Mouse (Mus musculus) CD4-positive, CD25-positive, alpha-beta regulatory T cell, adult 2 months (primary cell): ENCODE results near the gene Myb.
A peak's percentile ranks its signal among the peaks of the same experiment; 100 is the strongest.
"Not testable (repeated sequence)": the region's sequence is repeated elsewhere in the genome, so short reads cannot be mapped to it uniquely, and the experiment has no call there.

ENCODE experiments used
- DNase-seq: peaks from one replicate; pipeline ENCODE4 v3.0.0-alpha.2; 2012; ENCODE audit warnings: low read depth, low spot score

The Myb gene

DNA sequence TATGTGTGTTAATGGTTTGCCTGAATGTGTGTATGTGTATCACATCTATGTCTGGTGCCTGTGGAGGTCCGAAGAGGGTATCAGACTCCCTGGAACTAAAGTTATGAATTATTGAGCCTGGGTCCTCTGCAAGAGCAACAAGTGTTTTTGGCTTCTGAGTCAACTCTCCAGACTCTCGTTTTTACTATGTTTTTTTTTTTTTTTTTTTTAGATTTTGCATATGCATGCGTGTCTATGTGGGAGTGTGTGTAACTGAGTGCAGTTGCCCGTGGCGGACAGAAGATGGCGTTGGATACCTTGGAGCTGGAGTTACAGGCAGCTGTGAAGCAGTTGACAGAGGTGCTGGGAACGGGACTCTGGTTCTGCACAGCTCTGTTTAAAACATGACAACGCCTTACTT is 7.7 kb upstream of the Myb start:
- DNase-seq: no peak

DNA sequence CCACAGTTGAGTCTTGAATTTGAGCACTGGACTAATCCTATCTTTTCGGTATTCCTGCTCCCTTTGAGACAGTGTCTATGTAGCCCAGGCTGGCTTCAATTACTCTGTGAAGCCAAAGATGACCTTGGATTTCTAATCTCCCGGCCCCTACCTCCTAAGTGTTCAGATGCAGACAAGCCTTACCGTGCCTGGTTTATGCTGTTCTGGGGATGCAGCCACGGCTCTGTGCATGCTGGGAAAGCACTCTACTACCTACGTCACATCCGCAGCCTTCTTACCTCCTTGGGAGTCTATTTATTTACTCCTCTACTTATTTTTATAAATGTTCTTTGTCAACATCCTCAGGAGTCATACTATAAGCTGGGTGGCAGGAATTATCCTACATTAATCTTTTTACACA is 7.1 kb upstream of the Myb start:
- no peak for DNase-seq

DNA sequence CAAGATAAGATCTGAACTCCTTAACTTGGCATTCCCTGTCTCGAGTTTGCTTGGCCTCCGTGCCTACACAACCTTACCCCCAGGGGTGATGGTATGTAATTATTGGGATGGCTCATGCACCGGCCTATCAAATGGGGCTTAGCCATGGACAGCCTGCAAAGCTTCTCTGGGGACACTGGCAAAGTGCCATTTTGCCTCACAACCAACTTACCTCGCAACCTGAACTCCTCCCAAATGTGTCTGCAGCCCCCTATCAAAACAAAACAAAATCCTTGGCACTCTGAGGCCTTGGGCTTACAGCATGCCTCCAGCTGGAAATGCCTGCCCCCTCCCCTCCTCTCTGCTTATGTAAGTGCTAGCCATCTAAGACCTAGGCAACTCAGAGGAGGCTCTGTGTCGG is 6.4 kb upstream of the Myb start:
- DNase-seq: no peak

DNA sequence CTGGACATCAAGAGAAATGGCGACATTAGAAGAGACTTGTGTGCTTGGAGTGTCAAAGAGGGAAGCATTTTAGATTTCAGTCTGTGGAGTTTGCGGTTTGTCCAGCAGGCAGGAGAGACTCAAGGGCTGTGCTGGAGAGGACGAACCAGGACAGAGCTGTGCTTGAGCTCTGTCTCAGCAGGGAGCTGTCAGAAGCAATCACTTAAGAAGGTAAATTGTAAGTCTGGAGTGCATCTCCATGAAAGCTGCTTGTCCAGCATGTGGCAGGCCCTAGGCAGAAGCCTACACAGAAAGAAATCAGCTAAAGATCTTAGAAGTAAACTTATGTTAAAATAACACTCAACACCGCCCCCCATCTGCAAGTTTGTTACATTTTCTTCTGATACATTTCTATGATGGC is 4.6 kb upstream of the Myb start:
- DNase-seq: no peak

DNA sequence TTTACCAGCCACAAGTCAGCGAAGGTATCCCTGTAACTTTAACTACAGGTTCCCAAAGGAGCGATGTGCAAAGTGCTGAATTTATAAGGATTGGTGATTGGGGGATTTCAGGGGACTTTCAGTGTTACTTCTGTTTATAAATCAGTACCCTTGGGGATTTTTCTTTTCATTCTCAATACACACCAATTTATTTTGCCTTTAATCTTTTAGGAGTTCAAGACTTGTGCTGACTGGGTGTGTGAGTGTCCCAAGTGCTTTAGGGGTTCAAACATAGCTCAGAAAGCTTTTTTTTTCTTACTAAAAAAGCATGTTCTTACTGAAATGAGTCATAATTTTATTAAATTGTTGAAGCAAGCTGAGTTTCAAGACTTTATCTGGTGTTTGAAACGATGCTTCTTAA is 1.3 kb upstream of the Myb start:
- no peak for DNase-seq

DNA sequence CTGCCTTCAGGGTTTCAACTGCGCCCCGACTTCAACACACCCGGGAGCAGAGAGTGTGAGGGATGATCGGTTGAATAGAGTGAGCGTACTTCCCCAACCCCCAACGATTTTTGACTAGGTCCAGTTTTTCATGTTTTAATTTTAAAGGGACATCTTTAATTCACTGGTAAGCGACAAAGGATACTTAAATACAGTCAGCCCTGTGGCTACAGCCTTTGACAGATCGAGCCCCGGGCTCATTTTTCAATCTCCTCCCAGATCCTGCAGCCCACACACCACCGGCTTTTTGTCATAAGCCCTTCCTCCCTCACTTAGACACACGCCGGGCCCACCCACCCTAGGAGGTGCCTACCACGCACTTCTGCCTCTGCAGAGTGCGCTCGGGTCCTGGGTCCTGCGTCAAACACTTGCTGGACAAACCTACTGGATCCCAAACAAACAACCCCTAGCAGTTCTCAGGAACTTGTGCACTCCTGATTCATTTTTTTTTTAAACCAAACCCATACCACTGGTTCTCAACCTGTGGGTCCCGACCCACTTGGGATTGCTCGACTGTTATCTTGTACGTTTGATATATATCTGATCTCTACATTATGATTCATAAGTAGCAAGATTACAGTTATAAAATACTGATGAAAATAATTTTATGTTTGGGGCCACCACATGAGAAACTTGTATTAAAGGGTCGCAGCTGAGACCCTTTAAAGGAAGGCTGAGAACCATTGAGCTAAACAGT is 743 bp upstream of the Myb start:
- DNase-seq: peak; percentile 59

DNA sequence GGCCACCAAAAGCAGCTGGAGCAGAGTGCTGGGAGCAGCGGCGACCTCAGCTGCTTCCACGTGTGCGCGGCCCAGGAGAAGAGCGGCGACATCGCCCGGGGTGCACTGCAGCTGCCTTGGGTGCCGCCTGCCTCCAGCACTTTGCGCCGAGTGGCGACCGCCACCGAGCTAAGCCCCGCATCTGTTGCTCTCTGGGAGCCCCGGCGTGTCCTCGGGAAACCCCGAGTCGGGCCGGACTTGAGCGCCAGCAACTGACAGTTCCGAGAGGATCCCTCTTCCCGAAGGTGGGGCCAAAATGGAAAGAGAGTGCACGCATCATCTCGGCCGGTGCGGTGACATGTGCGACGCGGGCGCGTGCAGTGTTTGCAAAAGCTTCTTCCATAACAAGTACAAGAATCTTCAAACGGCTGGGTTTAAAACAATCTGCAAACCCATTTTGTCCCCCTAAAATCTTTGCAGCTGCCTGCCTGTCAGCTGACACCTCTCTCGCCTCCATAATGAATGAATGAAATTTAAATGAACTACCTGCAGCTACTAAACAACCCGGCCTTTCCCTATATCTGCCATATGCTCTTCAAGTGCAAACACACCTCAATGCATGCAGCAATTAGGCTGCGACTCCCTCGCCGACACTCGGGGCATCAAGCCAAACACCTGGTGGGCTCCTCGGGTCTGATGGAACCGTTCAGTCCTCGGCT is 938 bp downstream of the Myb start:
- DNase-seq: peak; percentile 65

DNA sequence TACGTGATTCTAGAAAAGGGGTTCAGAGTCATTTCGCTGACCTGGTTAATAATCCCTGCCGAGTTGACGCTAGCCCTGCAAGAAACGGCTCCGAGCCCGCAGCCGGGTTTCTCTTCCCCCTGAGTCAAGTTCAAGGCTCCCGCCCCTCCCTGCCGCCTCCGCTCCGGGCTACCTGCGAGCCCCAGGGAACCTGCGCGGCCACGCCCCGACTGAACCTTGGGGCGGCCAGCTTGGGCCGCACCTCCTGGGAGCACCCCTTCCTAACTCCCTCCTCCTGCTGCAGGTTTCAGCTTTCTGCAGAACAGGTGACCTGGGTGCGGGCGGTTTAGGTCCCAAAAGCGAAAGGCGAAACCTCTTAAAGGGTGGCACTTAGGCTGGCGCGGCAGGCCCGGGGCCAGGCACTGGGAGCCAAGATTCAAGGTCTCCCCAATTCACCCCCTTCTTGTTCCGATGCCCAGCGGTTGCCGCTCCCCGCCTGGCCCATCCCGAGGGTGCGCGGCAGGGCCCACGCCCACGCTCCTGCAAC is 1.8 kb downstream of the Myb start:
- peak; percentile 81 for DNase-seq

DNA sequence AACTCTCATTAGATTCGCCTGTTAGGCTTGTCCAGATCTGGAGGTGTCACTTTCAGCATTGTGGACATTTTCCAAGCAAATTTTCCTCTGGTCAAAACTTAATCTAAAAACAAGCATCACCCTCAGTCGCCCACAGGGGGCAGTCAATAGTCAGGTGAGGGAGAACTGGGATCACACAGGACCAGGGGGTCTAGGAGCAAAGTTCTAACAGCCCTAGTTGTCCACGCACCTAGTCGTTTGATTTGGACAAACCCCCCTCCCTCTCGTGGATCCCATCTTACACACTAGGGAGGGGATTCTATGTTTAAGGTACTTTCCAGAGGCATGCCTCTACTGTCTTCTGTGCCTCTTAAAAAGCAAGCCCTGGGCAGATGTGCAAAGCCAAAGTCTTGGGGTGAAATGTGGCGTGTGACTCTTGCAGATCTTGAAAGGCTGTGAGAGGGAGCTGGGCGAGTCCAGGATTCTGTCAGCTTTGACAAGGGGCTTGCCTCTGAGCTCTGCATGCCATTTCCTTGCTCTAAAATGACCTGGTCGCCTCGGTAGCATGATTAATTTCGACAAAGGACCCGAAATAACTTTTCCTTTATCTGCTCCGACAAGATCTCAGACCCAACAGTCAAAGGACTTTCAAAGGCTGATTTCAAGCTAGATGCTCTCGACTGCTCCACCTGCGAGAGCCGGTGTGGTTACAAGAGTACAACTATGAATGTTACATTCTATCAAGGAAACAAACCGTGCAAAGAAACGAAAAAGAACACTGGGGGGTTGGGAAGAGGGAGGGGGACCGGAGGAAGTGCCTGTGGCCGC is 2.5 kb downstream of the Myb start:
- DNase-seq: peak; percentile 77

DNA sequence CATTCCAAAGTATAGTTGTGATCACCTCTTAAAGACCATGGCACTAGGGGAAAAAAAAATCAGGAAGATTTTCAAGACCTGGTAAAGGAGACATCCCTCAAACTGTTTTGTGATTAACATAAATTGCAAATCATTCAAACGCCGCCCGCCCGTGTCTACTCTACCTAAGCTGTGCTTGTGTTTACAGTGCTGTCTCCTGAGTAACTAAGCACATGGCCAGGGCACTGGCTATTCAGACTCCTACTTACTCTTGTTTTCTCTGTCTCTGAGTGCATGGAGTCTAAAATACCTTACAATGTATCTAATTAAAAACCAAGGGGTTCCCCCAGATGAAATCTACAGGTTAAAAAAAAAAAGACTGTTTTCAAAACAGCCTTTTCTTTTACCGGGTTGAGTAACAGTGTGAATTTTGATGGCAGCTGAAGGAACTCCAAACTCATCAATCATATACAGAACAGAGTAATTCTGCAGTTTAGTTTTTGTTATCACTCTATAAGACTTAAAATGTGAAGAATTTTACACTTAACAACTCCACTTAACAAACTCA is 3.8 kb downstream of the Myb start:
- peak; percentile 19 for DNase-seq

DNA sequence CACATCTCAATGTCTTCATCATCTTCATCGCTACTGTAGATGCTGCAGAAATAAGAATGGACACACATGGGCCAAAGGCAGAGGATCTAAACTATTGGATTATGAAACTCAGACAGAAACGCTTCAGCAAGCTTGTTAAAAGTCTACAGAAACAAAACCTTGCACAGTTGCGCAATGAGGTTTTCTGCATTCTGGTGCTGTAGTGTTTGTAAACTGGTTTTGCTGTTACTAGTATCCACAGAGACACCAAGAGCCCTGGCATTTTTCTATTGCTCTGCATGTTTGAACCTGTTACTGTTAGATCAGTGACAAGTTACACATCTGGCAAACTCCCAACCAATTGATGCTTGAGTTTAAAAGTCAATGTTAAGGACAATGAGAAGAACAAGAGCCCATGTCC is 4.4 kb downstream of the Myb start:
- no peak for DNase-seq

DNA sequence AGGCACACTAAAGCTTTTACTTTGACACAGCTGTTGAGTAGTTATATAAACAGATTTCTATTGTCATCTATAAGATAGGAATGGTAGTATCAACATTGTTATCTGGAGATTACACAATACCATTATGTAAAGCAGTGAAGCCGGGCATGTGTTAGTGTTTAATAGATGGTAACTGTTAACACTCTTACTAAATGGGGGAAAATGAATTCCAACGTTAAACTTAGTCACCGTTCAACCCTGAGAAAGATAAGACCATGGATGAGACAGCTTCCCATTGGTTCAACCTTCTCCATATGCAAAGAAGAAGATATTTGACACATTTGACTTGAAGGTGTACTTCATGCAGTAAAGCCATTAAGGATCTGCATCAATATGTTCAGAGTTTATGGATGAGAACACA is 5.9 kb downstream of the Myb start:
- no peak for DNase-seq

DNA sequence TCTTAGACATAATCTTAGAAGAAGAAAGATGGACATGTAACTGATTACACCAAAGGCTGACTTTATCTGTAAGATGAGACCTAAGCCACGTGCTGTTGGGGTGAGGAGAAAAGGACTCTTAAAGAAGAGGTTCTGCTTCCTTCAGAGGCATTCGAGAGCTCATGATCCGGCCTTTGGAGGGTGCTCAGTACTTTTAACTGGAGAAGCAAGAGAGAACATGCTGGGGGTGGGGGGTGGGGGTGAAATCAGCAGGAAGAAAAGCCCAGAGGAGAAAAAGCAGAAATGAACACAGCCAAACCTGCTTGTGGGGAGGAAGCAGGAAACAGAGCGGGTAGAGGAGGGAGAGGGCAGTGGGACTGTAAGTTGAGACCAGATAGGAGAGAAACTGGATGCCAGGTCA is 7.4 kb downstream of the Myb start:
- no peak for DNase-seq

DNA sequence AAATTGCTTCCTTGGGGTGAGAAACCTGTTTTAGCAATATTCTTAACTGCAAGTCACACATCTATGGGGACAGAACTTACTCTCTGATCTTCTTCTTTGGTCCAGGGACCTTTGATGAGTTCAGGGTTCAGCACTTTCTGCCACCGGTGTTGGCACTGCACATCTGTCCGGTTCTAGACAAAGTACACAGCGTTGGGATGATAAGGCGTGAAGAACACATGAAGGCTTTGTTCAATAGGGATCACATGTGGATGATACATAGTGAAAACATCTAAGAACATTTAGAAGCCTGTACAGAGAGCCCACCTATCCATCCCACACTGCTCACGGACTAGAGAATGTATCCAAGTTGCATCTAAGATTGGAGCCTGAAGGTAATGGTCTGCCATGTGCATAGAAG is 8.0 kb downstream of the Myb start:
- DNase-seq: no peak

DNA sequence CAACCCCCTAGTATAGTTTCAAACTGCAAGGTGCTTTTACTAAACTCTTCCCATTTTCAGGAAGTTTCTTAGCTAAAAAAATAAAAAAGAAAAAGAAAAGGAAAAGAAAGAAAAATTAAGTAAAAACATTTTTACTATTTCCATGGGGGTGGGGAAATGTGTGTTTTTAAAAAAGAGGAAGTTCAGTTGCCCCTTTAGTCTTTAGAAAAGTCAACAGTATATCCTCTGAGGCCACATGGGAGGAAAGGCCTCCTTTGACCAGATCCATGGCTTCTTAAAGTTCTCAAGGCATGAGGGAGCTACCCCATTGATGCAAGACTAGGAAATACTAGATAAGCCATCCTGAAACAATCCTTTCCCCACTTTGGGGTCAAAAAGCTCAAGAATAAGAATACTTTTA is 9.5 kb downstream of the Myb start:
- no peak for DNase-seq

DNA sequence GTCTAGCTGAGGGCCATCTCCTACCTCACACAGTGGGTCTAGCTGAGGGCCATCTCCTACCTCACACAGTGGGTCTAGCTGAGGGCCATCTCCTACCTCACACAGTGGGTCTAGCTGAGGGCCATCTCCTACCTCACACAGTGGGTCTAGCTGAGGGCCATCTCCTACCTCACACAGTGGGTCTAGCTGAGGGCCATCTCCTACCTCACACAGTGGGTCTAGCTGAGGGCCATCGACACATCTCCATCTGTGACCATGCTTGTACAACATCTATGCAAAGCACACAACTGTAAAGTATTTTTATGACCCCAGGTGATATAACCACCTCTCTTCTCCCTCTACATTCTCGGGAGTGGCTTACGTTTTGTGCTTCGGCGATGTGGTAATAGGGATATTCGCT is 10.8 kb downstream of the Myb start:
- DNase-seq: not testable (repeated sequence)

DNA sequence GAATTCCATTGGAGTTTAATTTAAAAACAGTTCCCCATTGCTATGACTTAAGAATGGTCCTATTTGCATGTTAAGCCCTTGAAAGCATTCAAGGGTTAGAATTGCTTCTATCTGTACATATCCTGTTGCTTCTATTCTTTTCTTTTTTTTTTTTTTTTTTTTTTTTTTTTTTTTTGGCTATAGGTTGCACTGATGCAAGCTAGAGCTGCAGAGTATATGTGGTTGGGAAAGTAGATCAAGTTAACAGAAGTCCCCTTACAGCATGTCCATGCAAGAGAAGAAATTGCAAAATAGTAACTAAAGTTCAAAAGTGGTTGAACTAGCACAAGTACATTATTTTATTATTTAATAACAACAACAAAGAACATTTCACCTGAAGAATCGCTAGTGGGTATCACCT is 14.1 kb downstream of the Myb start:
- DNase-seq: no peak

DNA sequence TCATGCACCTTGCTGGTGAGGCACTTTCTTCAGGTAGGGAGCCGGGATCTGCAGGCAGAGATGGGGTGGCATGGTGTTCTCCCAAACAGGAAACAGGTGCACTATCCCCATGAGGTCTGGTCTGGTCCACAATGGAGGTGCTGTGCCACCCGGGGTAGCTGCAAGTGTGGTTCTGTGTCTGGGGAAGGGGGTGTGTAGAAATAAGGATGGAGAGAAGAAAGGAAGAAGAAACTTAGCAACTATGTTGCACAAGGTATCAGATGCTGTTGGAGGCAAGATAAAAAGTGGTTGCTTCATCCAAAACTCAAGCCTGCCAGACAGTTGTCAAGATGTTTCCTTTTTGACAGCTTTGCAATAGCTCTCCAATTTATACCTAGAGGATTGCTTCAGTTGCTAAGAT is 14.5 kb downstream of the Myb start:
- DNase-seq: no peak

DNA sequence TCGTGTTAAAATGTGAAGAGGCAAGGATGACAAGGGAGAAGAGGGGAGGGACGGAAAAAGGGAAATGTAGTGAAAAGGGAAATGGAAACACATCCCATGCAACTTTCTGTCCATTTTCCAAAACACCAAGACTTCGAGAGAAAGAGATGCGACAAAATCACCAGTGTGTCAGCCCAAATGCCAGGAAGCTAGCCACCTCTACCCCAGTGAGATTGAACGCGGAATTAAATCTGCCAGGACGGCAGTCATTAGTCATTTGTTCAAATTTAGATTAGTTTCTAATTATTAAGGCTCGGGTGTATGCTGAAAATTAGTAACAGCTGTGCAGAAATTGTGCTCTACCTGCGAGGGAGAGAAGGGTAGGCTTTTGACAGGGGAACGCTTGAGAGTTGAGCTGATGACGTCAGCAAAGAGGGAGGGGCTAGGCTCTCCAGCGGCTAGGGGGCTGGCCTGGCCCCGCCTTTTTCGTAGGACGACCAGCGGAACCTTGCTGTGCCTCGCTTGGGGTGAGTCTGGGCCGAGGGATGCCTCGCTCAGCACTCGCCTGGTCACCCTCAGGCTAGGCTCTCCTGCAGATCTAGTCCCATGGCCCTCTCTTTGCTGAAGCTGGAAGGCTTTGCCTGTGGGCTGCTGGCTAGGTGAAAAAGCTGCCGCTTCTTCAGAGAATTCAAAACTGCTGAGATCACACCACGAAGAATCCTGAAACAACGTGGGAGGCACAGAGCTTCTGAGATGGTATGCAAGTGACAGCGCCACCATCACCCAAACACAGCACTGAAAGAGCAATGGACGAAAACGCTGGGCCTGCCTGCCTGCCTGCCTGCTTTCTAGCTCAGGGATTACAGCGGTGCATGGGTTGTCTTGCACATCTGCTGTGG is 15.9 kb downstream of the Myb start:
- DNase-seq: peak; percentile 42

DNA sequence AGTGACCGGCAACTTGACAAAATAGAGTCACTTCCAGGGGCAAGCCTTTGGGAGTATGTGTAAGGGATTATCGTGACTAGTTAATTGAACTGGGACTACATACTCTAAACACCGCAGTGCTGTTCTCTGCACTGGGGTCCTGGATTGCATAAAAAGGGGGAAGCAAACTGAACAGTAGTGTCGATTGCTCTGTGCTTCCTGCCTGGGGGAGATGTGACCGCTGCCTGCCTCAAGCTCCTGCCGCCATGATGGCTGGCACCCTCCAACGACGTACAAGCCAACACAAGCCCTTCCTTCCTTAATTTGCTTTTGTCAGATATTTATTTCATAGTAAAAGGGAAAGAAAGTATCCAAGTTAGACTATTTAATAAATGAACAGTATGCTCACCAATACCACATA is 25.5 kb downstream of the Myb start:
- no peak for DNase-seq

DNA sequence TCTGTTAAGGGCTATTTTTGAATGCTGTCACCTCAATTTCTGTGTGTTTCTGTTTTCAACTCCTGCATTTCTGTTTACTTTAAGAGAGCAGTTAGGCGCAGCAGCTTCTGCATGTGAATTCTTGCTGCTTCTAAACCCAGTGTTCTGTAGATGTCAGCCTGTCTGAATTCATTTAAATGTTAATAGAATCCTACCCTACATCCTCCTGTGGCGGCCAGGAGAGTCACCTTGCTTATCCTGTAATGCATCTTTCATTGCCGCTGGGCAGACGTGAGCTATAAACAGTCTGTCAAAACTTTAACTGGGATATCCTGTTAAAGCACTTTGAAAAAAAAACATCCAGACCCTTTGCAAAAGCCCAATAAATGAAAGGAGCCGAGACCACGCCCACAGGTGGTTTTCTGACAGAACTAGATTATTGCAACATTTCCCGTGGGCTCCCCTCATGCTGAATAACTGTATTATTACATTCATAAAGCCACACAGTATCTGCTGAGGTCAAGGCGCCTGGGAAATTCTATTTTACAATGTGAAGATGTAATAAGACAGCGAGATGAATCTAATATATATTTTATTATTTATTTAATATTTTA is 29.8 kb downstream of the Myb start:
- no peak for DNase-seq
